Mouse (Mus musculus) cortical plate, adult 2 months (tissue): ENCODE results near the gene Csrnp3. TPM values are rescaled to one million over a fixed set of nuclear protein-coding genes. Genes with fewer than 3 reads are reported as not detected.
A peak's percentile ranks its signal among the peaks of the same experiment; 100 is the strongest.

ENCODE experiments used
- H3K27ac ChIP-seq: fragments of 200-500 bp; 2 replicates; pipeline ENCODE4 v1.5.1; 2012; ENCODE audit warnings: low read length, control low read depth, inconsistent platforms; ENCODE audit not compliant: insufficient read depth
- H3K4me1 ChIP-seq: fragments of 200-500 bp; 2 replicates; pipeline ENCODE4 v1.6.1; 2011; ENCODE audit warnings: low read length; ENCODE audit not compliant: control insufficient read depth, insufficient read depth
- H3K4me3 ChIP-seq: fragments of 200-500 bp; 2 replicates; pipeline ENCODE4 v1.5.1; 2011; ENCODE audit warnings: mild to moderate bottlenecking, low read length, control low read depth; ENCODE audit not compliant: insufficient read depth
- CTCF ChIP-seq: fragments of 200-500 bp; IDR thresholded peaks from 2 replicates; pipeline ENCODE4 v1.5.1; 2011; ENCODE audit warnings: mild to moderate bottlenecking, control low read depth, low read length; ENCODE audit not compliant: insufficient read depth; ENCODE audit errors: extremely low read depth
- POLR2A ChIP-seq: fragments of 200-500 bp; IDR thresholded peaks from 2 replicates; pipeline ENCODE4 v1.6.1; 2011; ENCODE audit warnings: mild to moderate bottlenecking, low read length, control low read depth; ENCODE audit not compliant: insufficient read depth; ENCODE audit errors: extremely low read depth
- polyA plus RNA-seq: library from polyadenylated mRNA; depleted of rRNA; stranded (reverse); fragments of >200 nt; gene quantifications from 2 replicates; pipeline ENCODE4 v1.2.3, GENCODE M21; 2012

Gene Csrnp3
- polyA plus RNA-seq, 1 experiment, result 36.0 TPM

GRCm38 (mm10) chr2:66024837-66025236 is 179.3 kb downstream of the Csrnp3 start:
- TF ChIP-seq POLR2A, result no peak
- TF ChIP-seq CTCF, result no peak
- Histone ChIP-seq H3K4me3 (no peak overlapping the region), H3K27ac (no peak overlapping the region), H3K4me1 (peaks cover 1% of the 10 kb centered on the region; the same call in 1 of the 2 replicates)

- no peak overlapping the region for H3K27ac ChIP-seq
- no peaks in the 10 kb centered on the region for H3K4me1 ChIP-seq
- TF ChIP-seq POLR2A (no peak), CTCF (no peak)
- no peak overlapping the region for H3K4me3 ChIP-seq
These were observed 183.2 kb downstream of the Csrnp3 start for GRCm38 (mm10) chr2:66028812-66029211.

DNA sequence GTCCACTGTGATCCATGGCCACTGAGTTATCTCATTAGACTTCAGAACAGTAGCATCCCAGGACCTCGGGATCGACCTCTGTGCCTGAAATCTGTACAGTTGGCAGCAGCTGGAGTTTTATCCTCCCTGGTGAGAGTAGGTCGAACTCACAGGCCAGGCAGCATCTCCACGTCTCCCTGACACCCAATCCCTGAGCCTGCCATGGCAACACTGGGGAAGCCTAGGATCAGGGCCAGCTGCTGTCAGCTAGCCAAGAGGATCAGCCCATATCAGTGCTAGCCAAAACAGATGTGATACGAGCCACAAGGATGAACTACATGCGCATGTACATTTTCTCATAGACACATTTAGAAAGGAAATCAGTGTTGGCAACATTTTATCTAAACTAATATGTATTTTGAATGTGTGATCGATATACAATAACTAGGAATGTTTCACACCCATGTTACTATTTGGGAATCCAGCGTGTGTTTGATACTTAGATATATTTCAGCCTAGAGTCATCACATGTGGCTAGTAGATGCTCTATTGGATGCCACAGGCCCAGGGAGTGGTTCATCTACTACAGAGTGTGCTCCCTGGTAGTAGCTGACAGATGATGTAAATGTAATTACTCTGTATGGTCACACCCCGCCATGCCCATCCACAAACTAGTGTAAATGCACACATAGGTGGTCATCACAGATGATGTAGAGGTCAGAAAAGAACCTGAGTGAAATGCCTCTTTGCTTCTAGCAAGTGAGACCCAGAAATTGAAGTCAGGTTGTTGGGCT is 189.5 kb downstream of the Csrnp3 start:
- Histone ChIP-seq H3K4me3 (no peak overlapping the region), H3K27ac (no peak overlapping the region), H3K4me1 (no peaks in the 10 kb centered on the region)
- TF ChIP-seq CTCF (no peak), POLR2A (no peak)

DNA sequence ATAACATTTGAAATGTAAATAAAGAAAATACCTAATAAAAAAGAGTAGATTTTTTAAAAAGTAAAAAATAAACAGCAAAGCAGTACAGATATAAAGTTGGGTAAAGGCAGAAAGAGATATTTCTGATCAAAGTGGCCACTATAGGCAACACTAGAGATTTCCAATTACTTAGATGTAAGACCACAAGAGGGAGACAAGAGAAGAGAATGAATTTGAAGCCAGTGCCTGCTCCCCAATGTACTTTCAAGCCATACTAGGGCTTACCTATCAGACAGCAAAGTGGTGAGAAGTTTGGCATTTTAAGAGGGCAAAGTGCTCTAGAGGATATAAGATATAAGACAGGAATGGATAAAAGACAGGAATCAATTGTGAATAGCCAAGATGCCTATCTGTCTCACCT is 195.0 kb downstream of the Csrnp3 start:
- no peaks in the 10 kb centered on the region for H3K4me1 ChIP-seq
- no peak overlapping the region for H3K4me3 ChIP-seq
- TF ChIP-seq POLR2A (no peak), CTCF (no peak)
- H3K27ac ChIP-seq, result no peak overlapping the region

DNA sequence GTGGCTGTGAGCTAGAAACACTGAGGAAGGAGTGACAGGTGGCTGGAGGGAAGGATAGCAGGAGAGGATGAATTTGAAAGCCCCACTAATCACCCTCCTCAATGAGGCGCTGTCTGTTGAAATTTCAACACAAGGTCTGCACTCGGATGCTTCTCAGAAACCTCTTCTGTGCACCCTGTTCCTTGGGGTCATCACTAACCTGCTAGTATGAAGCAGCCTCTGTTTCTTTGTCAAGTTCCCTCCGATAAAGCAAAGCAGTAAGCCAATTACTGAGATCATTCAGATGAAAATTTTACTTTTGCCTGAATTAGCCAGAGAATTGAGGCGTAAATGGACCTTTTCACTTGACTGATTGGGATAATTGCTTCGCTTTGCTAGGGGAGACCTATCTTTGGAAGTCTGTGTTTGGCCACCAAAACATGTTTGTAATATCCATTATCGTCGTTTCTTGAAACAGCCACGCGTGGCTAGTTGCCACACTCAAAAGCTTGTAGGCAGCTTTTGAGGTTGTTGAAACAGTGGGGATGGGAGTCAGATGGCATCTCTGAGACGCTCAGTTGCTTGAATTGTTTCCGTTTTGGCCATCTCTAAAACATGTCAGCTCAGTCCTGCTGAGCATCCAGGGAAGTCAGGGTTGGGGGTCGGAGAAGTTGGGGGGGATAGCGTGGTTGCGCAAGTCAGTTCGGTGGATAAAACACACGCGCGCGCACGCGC is 195.8 kb downstream of the Csrnp3 start:
- H3K4me1 ChIP-seq, result no peaks in the 10 kb centered on the region
- H3K27ac ChIP-seq, result 0 out of 2 replicates have a peak overlapping the region, but pooled peaks have one; percentile 9
- no peak for TF ChIP-seq POLR2A
- TF ChIP-seq CTCF, result no peak
- peak overlapping the region; percentile 23 for H3K4me3 ChIP-seq

- Histone ChIP-seq H3K4me3 (peak overlapping the region; percentile 23), H3K4me1 (no peaks in the 10 kb centered on the region), H3K27ac (0 out of 2 replicates have a peak overlapping the region, but pooled peaks have one; percentile 9)
- TF ChIP-seq POLR2A, result no peak
- peak; percentile 59 for TF ChIP-seq CTCF
These were observed 196.4 kb downstream of the Csrnp3 start for GRCm38 (mm10) chr2:66041917-66042419.

DNA sequence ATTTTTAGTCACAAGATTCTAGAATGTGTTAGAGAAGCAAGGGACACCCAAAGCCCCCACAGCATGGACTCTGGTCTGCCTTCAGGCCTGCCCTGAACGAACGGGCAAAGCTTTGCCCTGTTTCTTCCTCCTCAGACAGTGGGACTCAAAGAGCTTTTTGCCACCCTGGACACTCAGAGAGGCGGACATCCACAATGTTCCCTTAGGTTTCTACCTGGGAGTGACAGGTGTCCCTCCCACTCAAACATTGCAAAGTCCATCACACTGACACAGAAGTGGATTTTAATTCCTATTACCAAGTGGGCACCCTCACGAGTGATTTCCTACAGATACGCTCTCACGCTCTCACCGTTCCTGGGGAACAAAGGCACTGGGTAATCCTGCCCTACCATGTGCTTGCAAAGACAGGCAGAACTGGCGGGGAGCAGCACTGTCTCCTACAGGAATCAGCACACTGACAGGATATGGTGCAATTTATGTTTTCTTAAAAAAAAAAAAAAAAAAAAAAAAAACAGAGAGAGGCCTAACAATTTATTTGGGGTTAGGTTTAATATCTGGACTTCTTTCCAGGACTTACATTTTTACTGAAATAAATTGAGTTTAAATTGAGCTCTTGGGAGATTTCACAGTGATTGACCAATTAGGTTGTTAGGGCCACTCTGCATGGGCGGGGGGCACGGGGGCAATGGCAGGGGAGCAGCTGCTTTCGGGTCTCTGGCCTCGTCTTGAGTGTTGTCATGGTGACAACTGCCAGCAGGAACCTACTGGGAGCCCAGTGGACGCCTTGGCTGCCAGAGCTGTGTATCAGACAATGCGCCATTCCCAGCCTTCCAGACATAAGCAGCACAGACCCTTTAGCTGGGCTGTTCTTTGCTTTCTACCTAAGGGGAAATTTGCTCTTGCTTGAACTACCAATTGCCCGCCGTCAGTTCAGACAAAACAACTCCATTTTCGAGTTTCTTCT is 198.2 kb downstream of the Csrnp3 start:
- Histone ChIP-seq H3K4me3 (no peak overlapping the region), H3K27ac (no peak overlapping the region), H3K4me1 (no peaks in the 10 kb centered on the region)
- no peak for TF ChIP-seq CTCF
- no peak for TF ChIP-seq POLR2A

- TF ChIP-seq POLR2A, result no peak
- TF ChIP-seq CTCF, result no peak
- Histone ChIP-seq H3K27ac (no peak overlapping the region), H3K4me1 (no peaks in the 10 kb centered on the region), H3K4me3 (no peak overlapping the region)
These were observed 199.0 kb downstream of the Csrnp3 start for GRCm38 (mm10) chr2:66044405-66045089.
